Mouse (Mus musculus): ENCODE data around the gene Tnr. TPM values are rescaled to one million over a fixed set of nuclear protein-coding genes. Genes with fewer than 3 reads are reported as not detected.

The Tnr gene
- polyA plus RNA-seq, 1 experiment from 2014 or later, result not detected

DNA sequence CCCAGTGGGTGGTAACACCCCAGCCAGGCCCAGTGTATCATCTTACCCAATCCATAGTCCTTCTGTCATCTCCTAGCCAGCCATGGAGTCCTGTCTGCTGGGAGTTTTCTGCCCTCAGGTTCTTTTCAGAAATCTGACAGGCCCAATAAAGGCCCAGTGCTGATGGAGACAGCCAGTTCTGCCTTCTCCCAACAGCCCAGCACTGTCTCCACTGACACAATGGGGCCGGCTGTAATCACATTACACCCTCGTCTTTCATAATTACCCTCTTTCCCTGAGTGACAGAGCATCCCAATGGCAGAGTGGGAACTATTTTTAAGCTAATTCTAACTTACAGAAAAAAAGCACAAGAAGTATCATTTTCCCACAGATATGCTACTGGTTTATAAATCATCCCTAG lies 316.8 kb downstream of the Tnr start:
- Histone ChIP-seq H3K4me3 (ENCODE audit: inconsistent target) (no peak overlapping the region), H3K36me3 (ENCODE audit: inconsistent target) (no peaks in the 10 kb centered on the region), H3K27ac (no peak overlapping the region), H3K79me2 (ENCODE audit: inconsistent target) (no peaks in the 10 kb centered on the region)
- 82% methylated on average over 2 of the region's 2 CpGs for WGBS (ENCODE audit: missing documents)

DNA sequence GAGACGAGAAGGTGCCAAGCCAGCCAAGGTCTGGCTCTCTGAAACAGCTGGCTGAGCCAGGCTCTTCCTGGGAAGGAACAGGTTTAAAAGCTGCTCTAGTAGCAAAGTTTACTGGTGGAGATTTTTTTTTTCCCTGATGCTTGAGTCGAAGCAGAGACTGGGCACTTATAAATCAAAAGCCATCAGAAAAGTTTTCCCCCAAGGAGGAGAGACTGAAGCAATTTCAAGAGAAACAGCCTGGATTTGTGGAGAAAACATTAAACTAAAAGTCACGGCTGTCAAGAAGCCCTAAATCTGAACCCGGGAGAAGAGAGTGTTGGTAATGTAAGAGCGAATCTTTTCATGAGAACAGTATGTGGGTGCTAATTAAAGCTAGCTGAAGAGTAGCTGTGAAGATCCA lies 319.3 kb downstream of the Tnr start:
- 85% methylated on average over 5 of the region's 5 CpGs for WGBS (ENCODE audit: missing documents)
- Histone ChIP-seq H3K27ac (no peak overlapping the region), H3K79me2 (ENCODE audit: inconsistent target) (no peaks in the 10 kb centered on the region), H3K36me3 (ENCODE audit: inconsistent target) (no peaks in the 10 kb centered on the region), H3K4me3 (ENCODE audit: inconsistent target) (no peak overlapping the region)

DNA sequence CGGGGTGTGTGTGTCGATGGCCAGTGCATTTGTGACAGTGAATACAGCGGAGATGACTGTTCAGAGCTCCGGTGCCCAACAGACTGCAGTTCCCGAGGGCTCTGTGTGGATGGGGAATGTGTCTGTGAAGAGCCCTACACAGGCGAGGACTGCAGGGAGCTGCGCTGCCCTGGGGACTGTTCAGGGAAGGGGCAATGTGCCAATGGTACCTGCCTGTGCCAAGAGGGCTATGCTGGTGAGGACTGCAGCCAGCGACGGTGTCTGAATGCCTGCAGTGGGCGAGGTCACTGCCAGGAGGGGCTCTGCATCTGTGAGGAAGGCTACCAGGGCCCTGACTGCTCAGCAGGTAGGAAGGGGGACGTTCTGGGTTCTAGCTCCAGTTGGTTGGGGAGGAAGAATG lies 328.5 kb downstream of the Tnr start:
- H3K4me3 ChIP-seq (ENCODE audit: inconsistent target), result no peak overlapping the region

DNA sequence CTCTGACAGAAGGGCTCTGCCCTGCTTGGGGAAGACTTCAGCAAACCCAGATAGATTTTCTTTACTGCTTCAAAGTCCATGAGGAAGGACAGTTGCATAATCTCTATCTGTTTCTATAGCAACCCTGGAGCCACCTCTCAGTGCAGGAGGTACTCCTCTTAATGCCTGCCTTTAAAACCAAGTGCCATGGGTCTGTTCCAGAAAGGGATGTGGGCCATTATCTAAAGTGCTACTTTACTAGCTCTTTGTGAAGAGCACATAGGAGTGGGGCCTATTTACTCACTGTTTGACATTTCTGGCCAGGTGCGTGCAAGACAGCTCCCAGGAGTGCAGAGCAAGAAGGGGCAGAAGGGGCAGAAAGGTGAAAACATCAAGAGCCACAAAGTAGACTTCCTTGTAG lies 330.7 kb downstream of the Tnr start:
- WGBS (ENCODE audit: missing documents), result 100% methylated on average over 1 of the region's 1 CpGs
- Histone ChIP-seq H3K36me3 (ENCODE audit: inconsistent target) (no peaks in the 10 kb centered on the region), H3K27ac (no peak overlapping the region), H3K4me3 (ENCODE audit: inconsistent target) (no peak overlapping the region), H3K79me2 (ENCODE audit: inconsistent target) (no peaks in the 10 kb centered on the region)

More for the DNA sequence above, 328.5 kb downstream of the Tnr start:
- H3K36me3 ChIP-seq (ENCODE audit: inconsistent target), result no peaks in the 10 kb centered on the region
- WGBS (ENCODE audit: missing documents), result 90% methylated on average over 11 of the region's 11 CpGs
- H3K79me2 ChIP-seq (ENCODE audit: inconsistent target), result no peaks in the 10 kb centered on the region
- H3K27ac ChIP-seq, result no peak overlapping the region

DNA sequence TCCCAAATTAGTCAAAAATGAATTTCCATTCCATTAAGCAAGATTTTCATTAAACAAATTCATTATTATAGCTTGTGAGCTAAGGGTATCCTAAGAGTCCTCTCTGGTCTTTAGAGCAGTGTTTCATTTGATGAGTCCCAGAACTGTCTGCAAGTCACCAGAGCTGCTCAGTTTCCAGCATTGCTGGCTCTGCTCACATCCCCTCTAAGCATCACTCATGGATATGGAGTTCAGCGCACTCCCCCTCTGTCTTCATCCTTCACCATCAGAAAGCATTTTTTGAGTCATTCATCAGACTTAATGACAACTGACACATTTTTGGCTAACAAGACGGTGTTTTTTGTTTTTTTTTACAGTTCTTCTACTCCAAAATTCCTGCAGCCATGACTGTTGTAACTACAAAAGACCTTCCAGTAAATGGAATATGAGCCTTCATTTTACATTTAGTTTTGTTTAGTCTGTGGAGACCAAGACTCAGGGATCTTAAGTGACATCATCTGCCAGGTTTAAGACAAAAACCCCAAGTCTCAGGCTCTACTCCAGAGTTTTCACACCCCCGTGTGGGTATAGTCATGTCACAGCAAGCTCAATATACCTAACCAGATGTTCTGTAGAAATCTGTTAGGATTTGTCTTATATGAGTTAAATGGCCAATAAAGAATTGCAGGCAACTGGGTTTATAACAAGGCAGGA lies 338.4 kb downstream of the Tnr start:
- H3K79me2 ChIP-seq (ENCODE audit: inconsistent target), result no peaks in the 10 kb centered on the region
- no peak overlapping the region for H3K4me3 ChIP-seq (ENCODE audit: inconsistent target)
- no peak overlapping the region for H3K27ac ChIP-seq
- no peaks in the 10 kb centered on the region for H3K36me3 ChIP-seq (ENCODE audit: inconsistent target)
- 89% methylated on average over 3 of the region's 3 CpGs for WGBS (ENCODE audit: missing documents)

DNA sequence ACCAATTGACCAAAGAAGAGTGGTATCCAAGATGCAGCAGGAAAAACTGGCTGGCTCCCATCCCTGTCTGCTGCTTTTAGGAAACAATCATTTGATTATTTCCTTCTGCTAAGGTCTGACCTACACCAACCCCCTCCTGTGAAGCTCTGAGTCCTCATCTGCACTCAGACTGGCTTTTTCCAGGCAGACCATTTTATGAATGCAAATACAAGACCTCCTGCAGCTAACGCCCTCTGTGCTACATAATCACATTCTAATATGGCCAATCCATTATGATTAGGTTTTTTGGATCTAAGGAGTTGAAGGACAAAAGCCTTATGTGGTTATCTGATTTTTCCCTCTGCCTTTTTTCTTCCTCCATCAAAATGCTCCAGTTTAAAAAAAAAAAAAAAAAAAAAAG lies 342.1 kb downstream of the Tnr start:
- 67% methylated on average over 1 of the region's 1 CpGs for WGBS (ENCODE audit: missing documents)
- Histone ChIP-seq H3K4me3 (ENCODE audit: inconsistent target) (no peak overlapping the region), H3K27ac (no peak overlapping the region), H3K79me2 (ENCODE audit: inconsistent target) (no peaks in the 10 kb centered on the region), H3K36me3 (ENCODE audit: inconsistent target) (no peaks in the 10 kb centered on the region)

DNA sequence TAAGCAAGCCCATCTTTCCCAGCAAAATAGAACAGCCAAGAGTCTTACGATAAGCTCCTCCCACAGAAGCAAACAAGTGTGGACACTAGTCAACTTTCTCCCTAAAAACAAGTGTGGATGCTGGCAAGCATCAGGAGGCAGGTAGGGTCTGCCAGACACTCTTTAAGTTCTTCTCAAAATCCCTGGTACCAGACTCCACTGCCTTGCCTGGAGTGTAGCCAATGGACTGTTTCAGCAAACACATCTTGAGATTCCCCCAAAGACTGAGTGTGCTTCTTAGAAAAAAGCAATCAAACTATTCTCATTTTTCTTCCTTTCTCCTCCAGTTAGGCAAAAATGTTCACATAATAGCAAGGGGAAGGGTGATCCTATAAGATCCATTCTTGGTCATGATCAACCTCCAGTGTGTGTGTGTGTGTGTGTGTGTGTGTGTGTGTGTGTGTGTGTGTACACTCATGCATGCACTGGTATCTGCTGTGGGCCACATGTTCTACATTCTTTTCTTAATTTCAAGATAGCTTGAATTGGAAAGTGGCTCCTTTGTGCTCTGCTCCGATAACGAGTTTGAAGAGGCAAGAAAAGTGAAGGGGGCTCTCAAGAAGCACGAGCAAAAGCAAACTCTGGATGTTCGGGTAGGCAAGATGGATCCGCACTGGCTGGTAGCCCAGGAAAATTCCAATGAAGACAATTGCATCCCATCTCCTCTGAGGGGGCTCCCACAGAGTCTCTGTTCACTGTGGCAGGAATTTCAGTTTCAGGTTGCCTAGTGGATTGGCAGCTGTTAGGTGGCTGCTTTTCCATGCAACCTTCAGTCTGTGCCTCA lies 346.3 kb downstream of the Tnr start:
- Histone ChIP-seq H3K79me2 (ENCODE audit: inconsistent target) (no peaks in the 10 kb centered on the region), H3K4me3 (ENCODE audit: inconsistent target) (no peak overlapping the region), H3K27ac (no peak overlapping the region), H3K36me3 (ENCODE audit: inconsistent target) (no peaks in the 10 kb centered on the region)
- WGBS (ENCODE audit: missing documents), result 93% methylated on average over 6 of the region's 6 CpGs

DNA sequence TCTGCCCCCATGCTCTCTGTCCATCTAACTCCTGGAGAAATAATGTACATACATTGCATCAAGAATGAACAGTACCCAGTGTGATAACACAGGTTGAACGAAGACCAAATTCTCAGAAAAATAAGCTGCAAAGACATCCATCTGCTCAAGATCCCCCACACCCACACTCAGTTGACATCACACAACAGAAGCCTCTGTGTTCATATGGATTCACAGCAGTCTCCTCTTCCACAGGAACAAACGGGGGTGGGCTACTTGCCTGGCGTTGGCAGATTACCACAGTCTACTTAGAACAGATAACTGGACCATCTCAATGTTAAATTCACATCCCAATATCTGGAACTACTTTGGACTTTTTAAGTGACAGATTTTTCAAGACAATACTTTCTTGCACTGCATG lies 349.3 kb downstream of the Tnr start:
- Histone ChIP-seq H3K79me2 (ENCODE audit: inconsistent target) (no peaks in the 10 kb centered on the region), H3K36me3 (ENCODE audit: inconsistent target) (no peaks in the 10 kb centered on the region), H3K4me3 (ENCODE audit: inconsistent target) (no peak overlapping the region), H3K27ac (no peak overlapping the region)
- WGBS (ENCODE audit: missing documents), result 88% methylated on average over 3 of the region's 3 CpGs

DNA sequence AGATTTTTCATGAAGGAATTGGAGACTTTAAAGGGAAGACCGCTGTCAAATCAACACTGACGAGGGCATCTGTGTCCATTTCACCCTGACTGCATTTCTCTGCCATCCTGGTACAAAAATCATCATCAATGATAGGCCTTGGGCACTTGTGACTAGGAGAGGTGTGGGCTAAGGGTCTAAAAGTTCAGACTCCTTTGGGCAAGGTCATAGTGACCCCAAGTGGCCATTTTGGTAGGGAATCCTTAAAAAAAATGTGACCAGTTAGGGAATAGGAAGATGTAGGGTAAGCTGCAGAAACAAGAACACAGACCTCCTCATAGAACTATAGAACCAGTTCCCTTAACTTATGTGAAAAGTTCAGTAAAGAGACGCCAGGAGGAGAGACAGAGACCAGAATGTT lies 355.1 kb downstream of the Tnr start:
- H3K27ac ChIP-seq, result no peak overlapping the region
- WGBS (ENCODE audit: missing documents), result 59% methylated on average over 3 of the region's 3 CpGs

DNA sequence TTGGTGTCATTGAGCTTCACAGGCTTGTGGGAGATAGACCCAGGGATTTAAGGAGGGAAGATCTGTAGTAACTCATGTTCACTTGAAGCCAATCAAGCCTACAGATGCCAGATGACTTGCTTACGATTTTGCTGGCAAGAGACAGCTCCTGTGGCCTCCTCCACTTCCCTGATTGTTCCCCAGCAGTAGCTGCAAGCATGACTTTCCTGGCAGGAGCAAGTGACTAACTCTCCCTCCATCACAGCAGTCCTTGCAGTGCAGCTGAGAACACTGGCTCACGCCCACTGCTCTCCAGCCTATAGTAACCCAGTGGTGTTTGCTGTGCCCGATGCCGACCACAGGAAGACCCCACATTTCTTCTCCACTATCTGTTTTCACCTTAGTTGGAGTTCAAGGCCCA lies 356.3 kb downstream of the Tnr start:
- WGBS (ENCODE audit: missing documents), result 77% methylated on average over 4 of the region's 4 CpGs
- no peaks in the 10 kb centered on the region for H3K36me3 ChIP-seq (ENCODE audit: inconsistent target)
- H3K79me2 ChIP-seq (ENCODE audit: inconsistent target), result no peaks in the 10 kb centered on the region
- H3K27ac ChIP-seq, result no peak overlapping the region
- H3K4me3 ChIP-seq (ENCODE audit: inconsistent target), result no peak overlapping the region

More for the DNA sequence above, 355.1 kb downstream of the Tnr start:
- Histone ChIP-seq H3K79me2 (ENCODE audit: inconsistent target) (no peaks in the 10 kb centered on the region), H3K36me3 (ENCODE audit: inconsistent target) (no peaks in the 10 kb centered on the region), H3K4me3 (ENCODE audit: inconsistent target) (no peak overlapping the region)

DNA sequence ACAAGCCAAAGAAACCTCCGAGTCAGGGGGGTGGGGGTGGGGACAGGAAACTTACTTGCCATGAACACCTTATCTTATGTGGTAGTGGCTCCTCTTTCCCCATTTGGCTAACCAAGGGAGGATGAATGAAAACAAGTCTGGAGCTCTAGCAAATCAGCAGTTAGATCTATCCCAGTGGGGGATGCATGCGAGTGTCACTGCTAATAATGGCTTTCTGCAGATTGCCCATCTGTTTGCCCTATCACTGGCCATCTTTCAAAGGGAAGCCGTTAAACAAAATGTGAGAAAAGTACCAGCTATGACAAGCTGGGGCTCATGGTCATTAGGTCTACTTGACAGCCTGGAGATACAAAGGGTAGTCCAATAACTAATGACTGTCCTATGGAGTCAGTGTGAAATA lies 361.9 kb downstream of the Tnr start:
- no peak overlapping the region for H3K27ac ChIP-seq
- 47% methylated on average over 3 of the region's 3 CpGs for WGBS (ENCODE audit: missing documents)
- H3K79me2 ChIP-seq (ENCODE audit: inconsistent target), result no peaks in the 10 kb centered on the region
- no peaks in the 10 kb centered on the region for H3K36me3 ChIP-seq (ENCODE audit: inconsistent target)
- no peak overlapping the region for H3K4me3 ChIP-seq (ENCODE audit: inconsistent target)

DNA sequence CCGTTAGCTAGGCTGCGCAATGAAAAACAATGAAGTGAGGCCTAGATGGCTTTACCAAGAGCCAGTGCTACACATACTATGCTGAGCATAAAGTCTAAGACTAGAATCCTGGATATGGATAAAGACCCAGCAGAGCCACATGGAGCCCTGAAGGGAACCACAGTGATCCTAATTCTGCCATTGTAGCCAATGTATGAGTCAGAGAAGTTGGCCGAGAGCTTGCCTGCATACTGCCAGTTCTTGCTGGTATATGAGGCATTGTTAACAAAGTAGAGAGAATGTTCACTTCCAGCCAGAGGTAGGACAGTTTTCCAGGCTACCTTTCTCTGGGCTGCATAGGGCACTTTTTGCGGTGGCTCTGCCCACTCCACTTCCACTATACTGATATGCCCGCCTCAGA lies 365.0 kb downstream of the Tnr start:
- H3K27ac ChIP-seq, result 0 out of 2 replicates have a peak overlapping the region, but pooled peaks have one; percentile 54
- no peaks in the 10 kb centered on the region for H3K36me3 ChIP-seq (ENCODE audit: inconsistent target)
- H3K4me3 ChIP-seq (ENCODE audit: inconsistent target), result no peak overlapping the region
- no peaks in the 10 kb centered on the region for H3K79me2 ChIP-seq (ENCODE audit: inconsistent target)
- 93% methylated on average over 5 of the region's 5 CpGs for WGBS (ENCODE audit: missing documents)

DNA sequence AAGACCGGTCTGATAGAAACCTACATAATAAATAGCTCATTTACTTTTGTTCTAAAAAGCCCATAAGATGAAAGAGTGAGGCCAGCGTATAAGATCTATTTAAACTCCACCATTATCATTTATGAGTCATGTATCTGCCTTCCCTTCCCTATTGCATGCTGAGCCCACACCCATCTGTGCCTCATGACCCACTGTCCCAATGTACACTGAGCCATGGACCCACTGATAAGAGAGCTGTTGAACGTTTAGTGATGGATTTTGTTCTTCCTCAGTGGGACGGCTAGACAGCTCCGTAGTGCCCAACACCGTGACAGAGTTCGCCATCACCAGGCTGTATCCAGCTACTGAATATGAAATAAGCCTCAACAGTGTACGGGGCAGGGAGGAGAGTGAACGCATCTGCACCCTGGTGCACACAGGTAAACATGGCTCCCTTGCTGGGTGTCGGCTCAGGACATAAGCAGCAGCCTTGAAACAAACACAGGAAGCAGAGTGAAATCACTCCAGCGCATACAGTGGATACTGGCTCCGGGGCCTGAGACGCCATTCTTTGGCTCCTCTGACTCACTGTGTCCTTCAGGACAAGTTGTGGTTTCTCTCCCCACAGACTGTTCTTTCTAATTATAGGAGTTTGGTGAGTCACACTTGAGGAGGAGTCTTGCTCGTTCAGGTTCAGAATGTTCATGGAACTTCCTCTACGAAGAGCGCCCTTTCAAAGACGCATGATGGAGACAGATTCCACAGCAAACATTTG lies 365.6 kb downstream of the Tnr start:
- Histone ChIP-seq H3K79me2 (ENCODE audit: inconsistent target) (no peaks in the 10 kb centered on the region), H3K36me3 (ENCODE audit: inconsistent target) (no peaks in the 10 kb centered on the region), H3K27ac (peak overlapping the region; percentile 54), H3K4me3 (ENCODE audit: inconsistent target) (no peak overlapping the region)
- WGBS (ENCODE audit: missing documents), result 32% methylated on average over 16 of the region's 17 CpGs

DNA sequence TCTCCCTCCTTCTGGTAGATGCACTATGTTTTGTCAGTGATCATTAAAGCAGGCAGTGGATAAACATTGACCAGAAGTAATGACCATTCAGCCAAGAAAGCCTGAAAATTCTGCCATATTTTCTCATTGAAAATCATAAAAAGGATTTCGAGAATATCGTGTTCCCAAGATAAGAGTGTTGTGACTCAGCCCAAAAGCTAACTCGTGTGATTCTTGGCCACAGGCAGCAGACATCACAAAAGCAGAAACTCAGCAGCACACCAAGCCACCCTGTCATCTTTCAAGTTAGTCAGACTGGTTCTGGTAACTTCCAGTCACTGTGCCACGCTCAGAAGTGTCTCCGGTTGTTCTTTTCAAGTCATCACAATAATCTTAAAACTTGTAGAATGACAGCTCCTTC lies 367.0 kb downstream of the Tnr start:
- Histone ChIP-seq H3K36me3 (ENCODE audit: inconsistent target) (no peaks in the 10 kb centered on the region), H3K4me3 (ENCODE audit: inconsistent target) (no peak overlapping the region), H3K79me2 (ENCODE audit: inconsistent target) (no peaks in the 10 kb centered on the region), H3K27ac (no peak overlapping the region)
- WGBS (ENCODE audit: missing documents), result 77% methylated on average over 5 of the region's 5 CpGs

DNA sequence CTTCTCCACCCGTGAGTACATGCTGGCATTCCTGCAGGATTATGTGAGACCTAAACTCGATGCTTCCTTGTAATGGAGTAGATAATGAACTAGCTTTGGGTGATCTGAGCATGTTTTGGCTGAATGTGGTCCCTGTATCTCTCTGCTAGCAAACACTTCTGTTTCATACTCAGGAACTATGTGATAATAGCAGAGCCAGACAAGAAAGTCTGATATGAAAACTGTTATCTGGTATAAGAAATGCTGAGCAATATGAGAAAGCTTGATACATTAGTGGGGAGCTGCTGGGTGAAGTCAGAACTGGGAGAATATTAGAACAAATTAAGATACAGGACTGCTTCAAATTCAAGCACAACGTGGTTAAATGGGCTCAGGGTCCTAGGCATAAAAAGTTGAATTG lies 371.5 kb downstream of the Tnr start:
- Histone ChIP-seq H3K79me2 (ENCODE audit: inconsistent target) (no peaks in the 10 kb centered on the region), H3K36me3 (ENCODE audit: inconsistent target) (no peaks in the 10 kb centered on the region), H3K27ac (no peak overlapping the region), H3K4me3 (ENCODE audit: inconsistent target) (no peak overlapping the region)
- WGBS (ENCODE audit: missing documents), result 81% methylated on average over 3 of the region's 3 CpGs

Data from macrophage (primary cell).